Mouse (Mus musculus): ENCODE data around the gene Tnpo1. TPM values are rescaled to one million over a fixed set of nuclear protein-coding genes. Genes with fewer than 3 reads are reported as not detected.

Gene Tnpo1
- polyA plus RNA-seq (2012; ENCODE audit: low replicate concordance) = 10.2 and 11.0 TPM in 2 replicates

DNA sequence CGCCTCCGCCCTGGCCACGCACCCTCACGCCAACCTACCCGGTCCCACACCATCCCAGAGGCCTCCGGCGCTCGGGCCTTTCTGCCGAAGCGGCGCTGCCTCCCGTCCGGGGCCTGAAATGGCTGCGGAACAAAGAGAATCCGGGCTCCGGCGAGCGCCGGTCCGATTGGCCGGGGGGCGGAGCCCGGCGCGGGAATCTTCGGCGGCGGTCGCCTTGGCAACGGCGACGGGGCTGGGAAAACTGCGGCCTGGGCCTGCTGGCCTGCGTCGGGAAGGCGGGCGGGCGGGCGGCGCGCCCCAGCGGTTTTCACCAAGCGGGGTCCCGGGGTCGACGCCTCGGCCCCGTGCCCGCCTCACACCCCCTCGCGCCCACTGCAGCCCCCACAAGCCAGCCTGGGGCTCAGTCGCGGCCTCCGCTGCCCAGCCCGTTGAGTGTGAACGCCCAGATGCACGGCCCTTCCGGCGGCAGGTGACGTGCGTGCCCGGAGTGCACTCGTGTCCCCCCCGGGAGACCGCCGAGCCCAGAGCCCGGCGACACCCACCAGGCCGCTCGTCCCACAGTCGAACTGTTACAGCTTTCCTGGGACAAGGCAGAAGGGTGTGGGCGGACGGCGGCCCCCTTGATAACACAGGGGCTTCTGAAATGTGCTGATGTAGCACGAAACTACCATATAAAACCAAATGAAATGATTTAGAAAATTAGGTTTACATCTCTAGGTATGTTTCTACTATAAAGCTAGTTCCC is at the start of gene Tnpo1:
Gene Tnpo1, minus strand, starts transcription at position 172 of the 745 bp plus-strand sequence.

DNA sequence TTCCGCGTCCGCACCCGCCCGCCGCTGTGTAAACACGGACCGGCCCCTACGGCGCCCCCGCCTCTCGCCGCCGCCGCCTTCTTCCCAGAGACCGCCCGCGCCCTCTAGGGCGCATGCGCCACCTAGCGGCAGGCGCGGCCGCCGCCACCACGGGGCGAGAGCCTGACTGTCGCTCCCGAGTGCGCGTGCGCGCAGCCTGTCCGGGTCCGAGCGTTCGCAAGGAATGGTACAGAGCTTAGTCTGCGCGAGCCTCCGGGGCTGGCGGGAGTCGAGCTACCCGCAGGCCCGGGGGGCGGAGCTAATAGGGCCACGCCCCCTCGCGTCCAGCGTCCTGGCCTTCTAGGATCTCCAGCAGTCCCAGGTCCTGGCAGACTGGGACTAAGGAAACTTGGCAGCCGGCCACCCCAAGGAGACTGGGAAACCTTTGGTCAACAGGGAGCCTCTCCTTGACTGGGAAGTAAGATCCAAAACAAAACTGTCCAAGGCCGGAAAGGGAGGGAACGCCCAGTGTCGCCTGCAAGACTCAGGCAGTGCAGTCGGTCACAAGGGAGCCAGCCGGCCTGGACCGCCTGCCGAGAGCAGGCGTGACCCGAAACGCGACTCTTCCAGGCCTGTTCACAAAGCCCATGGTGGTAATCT is 110.9 kb downstream of the Tnpo1 start, which contains the start of gene Fcho2:
Gene Fcho2, minus strand, starts transcription at position 303 of the 639 bp plus-strand sequence.

Other genes with a start within 250 kb of the Tnpo1 start
- not detected in 2 replicates for gene Tmem171, start 231.6 kb downstream of the Tnpo1 start, polyA plus RNA-seq (2012; ENCODE audit: low replicate concordance)
- gene Fcho2, start 110.9 kb downstream of the Tnpo1 start, polyA plus RNA-seq (2012; ENCODE audit: low replicate concordance) = 1.9 and 3.6 TPM in 2 replicates
- not detected in 2 replicates for gene 1700024P04Rik, start 58.2 kb upstream of the Tnpo1 start, polyA plus RNA-seq (2012; ENCODE audit: low replicate concordance)

Measured in hematopoietic multipotent progenitor cell, adult 10-12 weeks (in vitro differentiated cells).